Mouse (Mus musculus) hindbrain, embryonic 16.5 days (tissue): ENCODE data around the gene Dtx3. TPM values are rescaled to one million over a fixed set of nuclear protein-coding genes. Genes with fewer than 3 reads are reported as not detected.

Experiments
- ATAC-seq: fragments of 200-750 bp; cut with Nextera tagmentation; 2 replicates; pipeline ENCODE4 v1.8.0; 2017; ENCODE audit warnings: moderate TSS enrichment, moderate library complexity
- H3K27ac ChIP-seq: fragments of 300-500 bp; sonication (generic); 2 replicates; pipeline ENCODE4 v1.5.1; 2014; ENCODE audit warnings: low read depth, mild to moderate bottlenecking, control low read depth, low read length, moderate library complexity
- H3K27me3 ChIP-seq: fragments of 300-500 bp; sonication (generic); replicated peaks from 2 replicates; pipeline ENCODE4 v1.6.1; 2014; ENCODE audit warnings: low read length; ENCODE audit not compliant: control insufficient read depth, insufficient read depth
- H3K36me3 ChIP-seq: fragments of 300-500 bp; sonication (generic); 2 replicates; pipeline ENCODE4 v1.6.1; 2014; ENCODE audit warnings: mild to moderate bottlenecking, low read length, moderate library complexity, mixed read lengths; ENCODE audit not compliant: control insufficient read depth, insufficient read depth
- H3K4me1 ChIP-seq: fragments of 300-500 bp; sonication (generic); 2 replicates; pipeline ENCODE4 v1.6.1; 2014; ENCODE audit warnings: low read depth, low read length; ENCODE audit not compliant: control insufficient read depth, insufficient read depth
- H3K4me2 ChIP-seq: fragments of 300-500 bp; sonication (generic); 2 replicates; pipeline ENCODE4 v1.6.1; 2014; ENCODE audit warnings: mild to moderate bottlenecking, low read length, control low read depth, moderate library complexity
- H3K4me3 ChIP-seq: fragments of 300-500 bp; sonication (generic); 2 replicates; pipeline ENCODE4 v1.5.1; 2014; ENCODE audit warnings: mild to moderate bottlenecking, low read length, control low read depth, moderate library complexity
- H3K9ac ChIP-seq: fragments of 300-500 bp; sonication (generic); 2 replicates; pipeline ENCODE4 v1.6.1; 2014; ENCODE audit warnings: low read depth, mild to moderate bottlenecking, control low read depth, low read length, moderate library complexity
- H3K9me3 ChIP-seq: fragments of 300-500 bp; sonication (generic); 2 replicates; pipeline ENCODE4 v1.6.1; 2014; ENCODE audit warnings: mild to moderate bottlenecking, low read length, moderate library complexity; ENCODE audit not compliant: control insufficient read depth
- WGBS: fragments of 180-500 bp; shearing (Covaris S2); extraction: QIAGEN DNeasy Blood & Tissue Kit; methylation state at CpG from one replicate; pipeline ENCODE4 v1.1.7; 2014; 5-methylcytosine and 5-hydroxymethylcytosine counted together
- polyA plus RNA-seq: library from polyadenylated mRNA; unstranded; fragments of >200 nt; fragmentation: Nextera tagmentation; extraction: Ambion mirVana; gene quantifications from 2 replicates; pipeline ENCODE4 v1.2.1, GENCODE M21; 2015

The Dtx3 gene
- polyA plus RNA-seq, 1 experiment from 2014 or later = 213 TPM

DNA sequence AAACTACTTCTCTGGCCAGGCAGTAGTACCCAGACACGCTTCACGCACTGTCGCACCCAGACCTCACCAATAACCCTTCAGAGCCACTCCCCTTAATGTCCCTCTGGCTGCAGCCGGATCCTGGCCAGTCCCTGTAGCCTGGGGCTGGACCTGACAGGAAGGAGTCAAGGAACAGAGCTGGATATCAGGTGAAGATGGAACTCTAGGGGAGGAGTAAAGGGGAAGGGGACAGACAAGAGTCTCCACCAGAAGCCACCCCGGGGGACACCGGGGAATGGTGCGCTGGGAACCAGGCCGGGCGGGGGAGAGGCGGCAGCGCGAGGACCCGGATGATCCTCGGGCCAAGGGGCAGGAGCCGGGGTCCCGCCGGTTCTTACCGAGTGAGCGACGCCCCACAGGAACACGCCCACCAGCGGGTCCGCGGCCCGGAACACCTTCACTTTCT is 15.5 kb upstream of the Dtx3 start:
- Histone ChIP-seq H3K9me3 (no peaks in the 10 kb centered on the region), H3K27me3 (no peaks in the 10 kb centered on the region), H3K27ac (0 out of 2 replicates have a peak overlapping the region, but pooled peaks have one; percentile 37), H3K9ac (peak overlapping the region; percentile 78), H3K4me3 (peak overlapping the region; percentile 68), H3K36me3 (peaks cover 10% of the 10 kb centered on the region), H3K4me2 (peak overlapping the region; percentile 92), H3K4me1 (peaks cover 13% of the 10 kb centered on the region)
- WGBS = 2% methylated on average over 21 of the region's 25 CpGs
- peak; percentile 68 for ATAC-seq

- Histone ChIP-seq H3K9ac (peak overlapping the region; percentile 78; the same call in 1 of the 2 replicates), H3K4me1 (peaks cover 13% of the 10 kb centered on the region), H3K27me3 (no peaks in the 10 kb centered on the region), H3K4me2 (peak overlapping the region; percentile 92), H3K36me3 (peaks cover 10% of the 10 kb centered on the region), H3K4me3 (peak overlapping the region; percentile 68), H3K27ac (no peak overlapping the region), H3K9me3 (no peaks in the 10 kb centered on the region)
- WGBS = 89% methylated on average over 13 of the region's 13 CpGs
- no peak for ATAC-seq
Observed at GRCm38 (mm10) chr10:127209928-127210570, 14.5 kb upstream of the Dtx3 start.

- no peak overlapping the region for H3K27ac ChIP-seq
- no peaks in the 10 kb centered on the region for H3K9me3 ChIP-seq
- no peaks in the 10 kb centered on the region for H3K27me3 ChIP-seq
- peaks cover 13% of the 10 kb centered on the region for H3K4me1 ChIP-seq
- H3K9ac ChIP-seq = no peak overlapping the region
- peaks cover 12% of the 10 kb centered on the region for H3K36me3 ChIP-seq
- ATAC-seq = no peak
- no peak overlapping the region for H3K4me2 ChIP-seq
- WGBS = 82% methylated on average over 4 of the region's 4 CpGs
- no peak overlapping the region for H3K4me3 ChIP-seq
Observed at GRCm38 (mm10) chr10:127208921-127209320, 13.4 kb upstream of the Dtx3 start.

- peaks cover 8% of the 10 kb centered on the region for H3K4me1 ChIP-seq
- H3K9ac ChIP-seq = no peak overlapping the region
- no peak overlapping the region for H3K27ac ChIP-seq
- no peaks in the 10 kb centered on the region for H3K27me3 ChIP-seq
- WGBS = 97% methylated on average over 10 of the region's 10 CpGs
- H3K4me2 ChIP-seq = no peak overlapping the region
- no peaks in the 10 kb centered on the region for H3K9me3 ChIP-seq
- no peak for ATAC-seq
- H3K36me3 ChIP-seq = peaks cover 22% of the 10 kb centered on the region
- no peak overlapping the region for H3K4me3 ChIP-seq
Observed at GRCm38 (mm10) chr10:127205373-127205772, 9.8 kb upstream of the Dtx3 start.

- peaks cover under 1% of the 10 kb centered on the region for H3K4me1 ChIP-seq
- H3K27ac ChIP-seq = no peak overlapping the region
- ATAC-seq = no peak
- WGBS = 89% methylated on average over 5 of the region's 5 CpGs
- no peaks in the 10 kb centered on the region for H3K27me3 ChIP-seq
- H3K9ac ChIP-seq = no peak overlapping the region
- H3K9me3 ChIP-seq = no peaks in the 10 kb centered on the region
- peaks cover 27% of the 10 kb centered on the region for H3K36me3 ChIP-seq
- no peak overlapping the region for H3K4me3 ChIP-seq
- no peak overlapping the region for H3K4me2 ChIP-seq
Observed at GRCm38 (mm10) chr10:127204589-127204988, 9.1 kb upstream of the Dtx3 start.

GRCm38 (mm10) chr10:127203106-127203505 is 7.6 kb upstream of the Dtx3 start:
- Histone ChIP-seq H3K27me3 (no peaks in the 10 kb centered on the region), H3K4me1 (no peaks in the 10 kb centered on the region), H3K9ac (no peak overlapping the region), H3K9me3 (no peaks in the 10 kb centered on the region), H3K4me2 (no peak overlapping the region), H3K36me3 (peaks cover 34% of the 10 kb centered on the region), H3K27ac (no peak overlapping the region), H3K4me3 (no peak overlapping the region)
- no peak for ATAC-seq
- WGBS = 98% methylated on average over 3 of the region's 3 CpGs

GRCm38 (mm10) chr10:127200279-127200678 is 4.8 kb upstream of the Dtx3 start:
- no peak overlapping the region for H3K4me2 ChIP-seq
- no peak overlapping the region for H3K27ac ChIP-seq
- H3K4me3 ChIP-seq = no peak overlapping the region
- H3K4me1 ChIP-seq = peaks cover 8% of the 10 kb centered on the region; the same call in 1 of the 2 replicates
- ATAC-seq = no peak
- no peaks in the 10 kb centered on the region for H3K27me3 ChIP-seq
- WGBS = 88% methylated on average over 8 of the region's 8 CpGs
- no peaks in the 10 kb centered on the region for H3K9me3 ChIP-seq
- H3K36me3 ChIP-seq = peaks cover 30% of the 10 kb centered on the region
- H3K9ac ChIP-seq = no peak overlapping the region

DNA sequence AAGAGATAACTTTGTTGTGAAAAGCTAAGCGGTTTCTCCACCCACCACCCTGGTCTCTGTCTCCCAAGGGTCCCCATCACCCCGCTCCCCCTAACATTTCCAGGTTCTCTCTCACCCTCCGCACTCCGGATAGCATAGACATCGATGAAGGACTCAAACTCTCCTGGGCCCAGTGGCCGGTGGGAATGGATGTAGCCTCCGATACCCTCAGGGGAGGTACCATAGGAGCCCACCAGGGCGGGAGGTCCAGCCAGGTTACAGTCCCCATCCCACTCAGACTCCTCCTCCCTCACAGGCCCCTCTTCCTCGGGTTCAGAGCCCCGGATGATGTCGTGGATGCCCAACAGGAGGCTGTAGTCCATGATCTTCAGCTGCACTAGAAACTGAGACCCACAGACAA is 3.9 kb upstream of the Dtx3 start:
- 89% methylated on average over 11 of the region's 11 CpGs for WGBS

GRCm38 (mm10) chr10:127199068-127199467 is 3.5 kb upstream of the Dtx3 start:
- H3K4me1 ChIP-seq = peaks cover 17% of the 10 kb centered on the region
- H3K27ac ChIP-seq = no peak overlapping the region
- no peak overlapping the region for H3K4me2 ChIP-seq
- ATAC-seq = peak; percentile 5; the same call in 1 of the 2 replicates
- no peak overlapping the region for H3K4me3 ChIP-seq
- no peaks in the 10 kb centered on the region for H3K27me3 ChIP-seq
- H3K9ac ChIP-seq = no peak overlapping the region
- 66% methylated on average over 5 of the region's 5 CpGs for WGBS
- H3K9me3 ChIP-seq = no peaks in the 10 kb centered on the region
- H3K36me3 ChIP-seq = peaks cover 27% of the 10 kb centered on the region

More for the DNA sequence above, 3.9 kb upstream of the Dtx3 start:
- H3K4me3 ChIP-seq = no peak overlapping the region
- H3K9me3 ChIP-seq = no peaks in the 10 kb centered on the region
- H3K4me2 ChIP-seq = no peak overlapping the region
- H3K27me3 ChIP-seq = no peaks in the 10 kb centered on the region
- no peak for ATAC-seq
- no peak overlapping the region for H3K27ac ChIP-seq
- peaks cover 13% of the 10 kb centered on the region for H3K4me1 ChIP-seq
- no peak overlapping the region for H3K9ac ChIP-seq
- H3K36me3 ChIP-seq = peaks cover 28% of the 10 kb centered on the region
